Mouse (Mus musculus) intestine, embryonic 14.5 days (tissue): ENCODE results near the gene Angel2. TPM values are rescaled to one million over a fixed set of nuclear protein-coding genes. Genes with fewer than 3 reads are reported as not detected.

Experiments
- ATAC-seq: fragments of 200-750 bp; cut with Nextera tagmentation; replicated peaks from 2 replicates; pipeline ENCODE4 v1.8.0; 2017; ENCODE audit warnings: low read depth, moderate number of reproducible peaks, moderate TSS enrichment, moderate library complexity; ENCODE audit not compliant: low FRiP score, low TSS enrichment
- DNase-seq: peaks from one replicate; pipeline ENCODE4 v3.0.0-alpha.2; 2018; ENCODE audit warnings: low spot score
- H3K27ac ChIP-seq: fragments of 300-500 bp; sonication (generic); 2 replicates; pipeline ENCODE4 v1.5.1; 2014; ENCODE audit warnings: low read depth, mild to moderate bottlenecking, control low read depth
- H3K27me3 ChIP-seq: fragments of 300-500 bp; sonication (generic); replicated peaks from 2 replicates; pipeline ENCODE4 v1.6.1; 2014; ENCODE audit warnings: low read length, control low read depth; ENCODE audit not compliant: control insufficient read depth, insufficient read depth
- H3K36me3 ChIP-seq: fragments of 300-500 bp; sonication (generic); 2 replicates; pipeline ENCODE4 v1.6.1; 2014; ENCODE audit warnings: low read length, control low read depth; ENCODE audit not compliant: control insufficient read depth, insufficient read depth
- H3K4me1 ChIP-seq: fragments of 300-500 bp; sonication (generic); replicated peaks from 2 replicates; pipeline ENCODE4 v1.6.1; 2014; ENCODE audit warnings: low read length, control low read depth, mixed read lengths; ENCODE audit not compliant: control insufficient read depth, insufficient read depth
- H3K4me2 ChIP-seq: fragments of 300-500 bp; sonication (generic); 2 replicates; pipeline ENCODE4 v1.6.1; 2014; ENCODE audit warnings: low read length
- H3K4me3 ChIP-seq: fragments of 300-500 bp; sonication (generic); 2 replicates; pipeline ENCODE4 v1.5.1; 2014; ENCODE audit warnings: low read depth, low read length, control low read depth, mixed read lengths
- H3K9ac ChIP-seq: fragments of 300-500 bp; sonication (generic); 2 replicates; pipeline ENCODE4 v1.6.1; 2014; ENCODE audit warnings: mild to moderate bottlenecking, low read length
- H3K9me3 ChIP-seq: fragments of 300-500 bp; sonication (generic); 2 replicates; pipeline ENCODE4 v1.6.1; 2016; ENCODE audit warnings: low read length, control low read depth; ENCODE audit not compliant: control insufficient read depth
- WGBS: fragments of 180-500 bp; shearing (Covaris S2); extraction: QIAGEN DNeasy Blood & Tissue Kit; methylation state at CpG from one replicate; pipeline ENCODE4 v1.1.7; 2014; 5-methylcytosine and 5-hydroxymethylcytosine counted together
- polyA plus RNA-seq: library from polyadenylated mRNA; unstranded; fragments of >200 nt; fragmentation: Nextera tagmentation; extraction: Ambion mirVana; gene quantifications from 2 replicates; pipeline ENCODE4 v1.2.1, GENCODE M21; 2014

Angel2 gene
- polyA plus RNA-seq, 1 experiment from 2014 or later = 37.0 TPM

DNA sequence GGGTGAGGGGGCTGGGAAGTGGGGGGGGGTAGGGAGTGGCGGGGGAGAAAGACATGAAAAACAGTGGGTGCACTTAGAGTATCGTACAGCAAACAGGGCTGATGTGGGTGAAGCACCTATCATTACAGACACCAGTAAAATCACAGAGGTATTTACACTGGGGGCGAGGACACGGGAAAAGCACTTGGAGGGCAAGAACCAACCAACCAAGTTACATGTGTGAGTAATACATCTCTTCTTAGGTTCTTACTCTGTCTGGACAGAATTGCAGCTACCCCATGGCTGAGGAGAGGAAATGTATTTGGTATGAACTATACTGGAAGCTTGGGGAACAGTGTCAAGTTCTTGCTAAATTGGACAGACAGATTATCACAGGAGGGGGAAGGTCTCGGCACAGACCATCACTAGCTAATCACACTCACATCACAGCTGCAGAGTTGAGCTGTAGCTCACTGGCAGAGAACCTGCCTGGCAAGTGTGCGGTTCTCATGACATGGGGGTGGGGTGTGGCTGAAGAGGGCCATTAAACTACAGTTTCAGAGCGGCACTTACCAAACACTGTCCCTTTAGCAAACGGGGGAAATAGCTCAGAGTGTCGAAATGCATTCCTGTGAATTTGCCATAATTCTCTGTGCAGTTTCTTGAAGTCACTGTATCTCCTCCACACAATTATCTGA, 25.9 kb upstream of the Angel2 start:
- H3K9ac ChIP-seq = no peak overlapping the region
- H3K4me1 ChIP-seq = peaks cover 12% of the 10 kb centered on the region
- peaks cover 40% of the 10 kb centered on the region for H3K36me3 ChIP-seq
- H3K4me3 ChIP-seq = no peak overlapping the region
- H3K9me3 ChIP-seq = no peaks in the 10 kb centered on the region
- no peak overlapping the region for H3K4me2 ChIP-seq
- H3K27ac ChIP-seq = peak overlapping the region; percentile 16; the same call in 1 of the 2 replicates
- ATAC-seq (peak; percentile 68), DNase-seq (peak; percentile 54)
- 59% methylated on average over 9 of the region's 9 CpGs for WGBS
- no peaks in the 10 kb centered on the region for H3K27me3 ChIP-seq

- H3K36me3 ChIP-seq = peaks cover 30% of the 10 kb centered on the region
- H3K4me3 ChIP-seq = no peak overlapping the region
- no peak overlapping the region for H3K9ac ChIP-seq
- H3K4me1 ChIP-seq = peaks cover 12% of the 10 kb centered on the region
- ATAC-seq = no peak
- no peak for DNase-seq
- H3K9me3 ChIP-seq = no peaks in the 10 kb centered on the region
- H3K27ac ChIP-seq = peak overlapping the region; percentile 43; the same call in 1 of the 2 replicates
- H3K27me3 ChIP-seq = no peaks in the 10 kb centered on the region
- no peak overlapping the region for H3K4me2 ChIP-seq
- WGBS = 45% methylated on average over 2 of the region's 2 CpGs
Observed at GRCm38 (mm10) chr1:190901082-190901481, 23.8 kb upstream of the Angel2 start.

- Histone ChIP-seq H3K4me2 (no peak overlapping the region), H3K27ac (no peak overlapping the region), H3K9me3 (no peaks in the 10 kb centered on the region), H3K36me3 (peaks cover 15% of the 10 kb centered on the region; the same call in 1 of the 2 replicates), H3K27me3 (no peaks in the 10 kb centered on the region), H3K4me3 (no peak overlapping the region), H3K9ac (no peak overlapping the region), H3K4me1 (peaks cover 12% of the 10 kb centered on the region)
- ATAC-seq (no peak), DNase-seq (no peak)
- WGBS = 88% methylated on average over 3 of the region's 3 CpGs
Observed at GRCm38 (mm10) chr1:190904136-190904535, 20.8 kb upstream of the Angel2 start.

GRCm38 (mm10) chr1:190904714-190905113, 20.2 kb upstream of the Angel2 start:
- no peak overlapping the region for H3K4me3 ChIP-seq
- WGBS = 78% methylated on average over 16 of the region's 16 CpGs
- H3K9me3 ChIP-seq = no peaks in the 10 kb centered on the region
- no peaks in the 10 kb centered on the region for H3K27me3 ChIP-seq
- peaks cover 12% of the 10 kb centered on the region for H3K4me1 ChIP-seq
- H3K9ac ChIP-seq = no peak overlapping the region
- DNase-seq (no peak), ATAC-seq (no peak)
- peaks cover 15% of the 10 kb centered on the region; the same call in 1 of the 2 replicates for H3K36me3 ChIP-seq
- no peak overlapping the region for H3K4me2 ChIP-seq
- no peak overlapping the region for H3K27ac ChIP-seq

- Histone ChIP-seq H3K9me3 (no peaks in the 10 kb centered on the region), H3K4me3 (peak overlapping the region; percentile 93), H3K27ac (no peak overlapping the region), H3K27me3 (no peaks in the 10 kb centered on the region), H3K4me1 (peaks cover 7% of the 10 kb centered on the region), H3K36me3 (no peaks in the 10 kb centered on the region), H3K9ac (peak overlapping the region; percentile 78), H3K4me2 (peak overlapping the region; percentile 83)
- no peak; the same call in 1 of the 2 replicates for ATAC-seq
- DNase-seq = no peak
- 70% methylated on average over 6 of the region's 6 CpGs for WGBS
Observed at GRCm38 (mm10) chr1:190910836-190911235, 14.1 kb upstream of the Angel2 start.

DNA sequence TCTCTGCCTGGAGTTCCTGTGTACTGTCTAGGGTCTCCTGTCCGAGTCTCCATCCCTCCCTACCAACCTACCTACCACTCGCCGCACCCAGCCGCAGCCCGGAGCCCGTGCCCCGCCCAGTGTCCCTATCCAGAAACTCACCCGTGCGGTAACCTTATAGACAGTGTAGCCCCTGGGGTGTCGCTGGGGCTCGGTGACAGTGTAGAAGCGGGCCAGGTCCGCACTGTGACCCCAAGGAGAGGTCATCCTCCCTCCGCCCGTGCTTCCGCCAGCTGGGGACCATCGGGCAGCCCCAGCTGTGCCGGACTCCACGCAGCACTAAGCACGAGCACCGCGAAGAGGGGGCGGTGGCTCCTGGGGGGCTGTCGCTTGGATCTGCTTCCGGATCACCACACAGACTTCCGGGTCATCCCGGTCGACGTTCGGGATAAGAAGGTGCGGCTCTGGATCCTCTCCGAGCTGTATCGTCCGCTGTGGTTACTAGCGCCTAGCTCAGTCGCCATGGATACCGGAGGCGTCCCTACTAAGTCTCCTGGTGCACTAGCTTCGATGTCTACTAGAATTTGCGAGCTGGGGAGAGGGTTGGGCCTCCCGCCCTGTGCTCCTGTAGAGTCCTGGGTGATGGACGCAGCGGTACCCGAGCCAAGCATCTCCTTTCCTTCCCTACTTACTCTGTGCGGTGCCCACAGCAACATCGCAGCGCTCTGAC, 13.3 kb upstream of the Angel2 start, which contains the start of gene Rps6kc1:
TSS of gene Rps6kc1 (minus strand) at position 356 of the 709 bp plus-strand sequence.
- H3K27me3 ChIP-seq = no peaks in the 10 kb centered on the region
- peak within 1 kb of the TSS; percentile 36; the same call in 1 of the 2 replicates for H3K27ac ChIP-seq
- DNase-seq (peak; percentile 90), ATAC-seq (peak; percentile 89)
- peaks cover 7% of the 10 kb centered on the region for H3K4me1 ChIP-seq
- peak within 1 kb of the TSS; percentile 78 for H3K9ac ChIP-seq
- H3K9me3 ChIP-seq = no peaks in the 10 kb centered on the region
- peak within 1 kb of the TSS; percentile 83 for H3K4me2 ChIP-seq
- peak within 1 kb of the TSS; percentile 93 for H3K4me3 ChIP-seq
- H3K36me3 ChIP-seq = no peaks in the 10 kb centered on the region
- under 1% methylated on average over 47 of the region's 47 CpGs for WGBS

DNA sequence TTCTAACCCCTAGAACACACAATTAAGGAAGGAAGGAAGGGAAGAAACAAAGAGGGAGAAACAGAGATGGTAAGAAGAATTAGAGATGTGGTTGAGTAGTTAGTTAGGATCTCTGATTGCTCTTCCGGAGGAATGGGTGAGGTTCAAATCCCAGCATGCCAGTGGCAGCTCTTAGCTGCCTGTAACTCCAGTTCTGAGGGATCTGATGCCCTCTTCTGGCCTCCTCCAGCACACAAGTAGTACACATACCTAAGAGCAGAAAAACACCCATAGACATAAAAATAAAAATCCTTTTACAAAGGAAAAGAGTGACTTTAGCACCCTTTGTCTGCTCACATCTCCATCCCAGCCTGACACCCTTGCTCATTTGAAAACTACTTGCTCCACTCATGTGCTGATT, 12.3 kb upstream of the Angel2 start:
- Histone ChIP-seq H3K9me3 (no peaks in the 10 kb centered on the region), H3K27me3 (no peaks in the 10 kb centered on the region), H3K4me3 (no peak overlapping the region), H3K9ac (no peak overlapping the region), H3K36me3 (no peaks in the 10 kb centered on the region), H3K4me1 (peaks cover 7% of the 10 kb centered on the region), H3K4me2 (no peak overlapping the region), H3K27ac (no peak overlapping the region)
- DNase-seq = no peak
- ATAC-seq = no peak
- 34% methylated on average over 1 of the region's 1 CpGs for WGBS

GRCm38 (mm10) chr1:190918938-190919337, 6.0 kb upstream of the Angel2 start:
- no peak overlapping the region for H3K27ac ChIP-seq
- H3K36me3 ChIP-seq = no peaks in the 10 kb centered on the region
- H3K9ac ChIP-seq = no peak overlapping the region
- no peaks in the 10 kb centered on the region for H3K4me1 ChIP-seq
- ATAC-seq (no peak), DNase-seq (no peak)
- no peaks in the 10 kb centered on the region for H3K9me3 ChIP-seq
- no peak overlapping the region for H3K4me3 ChIP-seq
- WGBS = 61% methylated on average over 7 of the region's 7 CpGs
- no peaks in the 10 kb centered on the region for H3K27me3 ChIP-seq
- H3K4me2 ChIP-seq = no peak overlapping the region
